Mouse (Mus musculus): Measurements from ENCODE around the gene Spindoc. TPM values are rescaled to one million over a fixed set of nuclear protein-coding genes. Genes with fewer than 3 reads are reported as not detected.
A peak's percentile ranks its signal among the peaks of the same experiment; 100 is the strongest.

Spindoc gene
- polyA plus RNA-seq, 1 experiment from 2014 or later: 44.0 TPM

- peak within 1 kb of the TSS; percentile 86 for H3K4me2 ChIP-seq (replicated peaks)
- H3K36me3 ChIP-seq: no peaks in the 10 kb centered on the region
- H3K27me3 ChIP-seq: no peaks in the 10 kb centered on the region
- peak within 1 kb of the TSS; percentile 98 for H3K9ac ChIP-seq (replicated peaks)
- no peaks in the 10 kb centered on the region for H3K9me3 ChIP-seq
- H3K4me1 ChIP-seq: peaks cover 36% of the 10 kb centered on the region
- 2% methylated on average over 60 of the region's 63 CpGs for WGBS
- peak within 1 kb of the TSS; percentile 89 for H3K27ac ChIP-seq (replicated peaks)
- peak within 1 kb of the TSS; percentile 93 for H3K4me3 ChIP-seq
- peak; percentile 92 for ATAC-seq (ENCODE audit: low FRiP score, low read depth)
Measured at GRCm38 (mm10) chr19:7341512-7342397, 41.0 kb downstream of the Spindoc start, which contains the start of gene Mark2. TSS of gene Mark2 (minus strand) at chr19:7341860.

GRCm38 (mm10) chr19:7340780-7341475 is 41.9 kb downstream of the Spindoc start:
- Histone ChIP-seq H3K36me3 (no peaks in the 10 kb centered on the region), H3K4me3 (peak overlapping the region; percentile 93), H3K9ac (replicated peaks) (peak overlapping the region; percentile 98), H3K4me2 (replicated peaks) (peak overlapping the region; percentile 86), H3K9me3 (no peaks in the 10 kb centered on the region), H3K27me3 (no peaks in the 10 kb centered on the region), H3K27ac (replicated peaks) (peak overlapping the region; percentile 89), H3K4me1 (peaks cover 37% of the 10 kb centered on the region)
- WGBS: 1% methylated on average over 36 of the region's 46 CpGs
- peak; percentile 82; the same call in 1 of the 2 replicates for ATAC-seq (ENCODE audit: low FRiP score, low read depth)

GRCm38 (mm10) chr19:7340371-7340779 is 42.4 kb downstream of the Spindoc start:
- H3K4me3 ChIP-seq: peak overlapping the region; percentile 93
- no peak for ATAC-seq (ENCODE audit: low FRiP score, low read depth)
- WGBS: 1% methylated on average over 15 of the region's 15 CpGs
- no peaks in the 10 kb centered on the region for H3K9me3 ChIP-seq
- H3K36me3 ChIP-seq: no peaks in the 10 kb centered on the region
- H3K4me2 ChIP-seq (replicated peaks): peak overlapping the region; percentile 86
- H3K9ac ChIP-seq (replicated peaks): peak overlapping the region; percentile 98
- H3K27me3 ChIP-seq: no peaks in the 10 kb centered on the region
- peak overlapping the region; percentile 89; the same call in 1 of the 2 replicates for H3K27ac ChIP-seq (replicated peaks)
- H3K4me1 ChIP-seq: peaks cover 37% of the 10 kb centered on the region

GRCm38 (mm10) chr19:7339867-7340266 is 42.9 kb downstream of the Spindoc start:
- WGBS: 47% methylated on average over 4 of the region's 4 CpGs
- H3K4me1 ChIP-seq: peaks cover 37% of the 10 kb centered on the region
- no peaks in the 10 kb centered on the region for H3K36me3 ChIP-seq
- no peaks in the 10 kb centered on the region for H3K27me3 ChIP-seq
- no peak overlapping the region for H3K27ac ChIP-seq (replicated peaks)
- no peak for ATAC-seq (ENCODE audit: low FRiP score, low read depth)
- peak overlapping the region; percentile 98 for H3K9ac ChIP-seq (replicated peaks)
- H3K4me2 ChIP-seq (replicated peaks): peak overlapping the region; percentile 86
- H3K4me3 ChIP-seq: peak overlapping the region; percentile 93
- H3K9me3 ChIP-seq: no peaks in the 10 kb centered on the region

- H3K9ac ChIP-seq (replicated peaks): peak overlapping the region; percentile 98; the same call in 1 of the 2 replicates
- peak overlapping the region; percentile 93; the same call in 1 of the 2 replicates for H3K4me3 ChIP-seq
- no peak for ATAC-seq (ENCODE audit: low FRiP score, low read depth)
- H3K4me2 ChIP-seq (replicated peaks): peak overlapping the region; percentile 86
- H3K9me3 ChIP-seq: no peaks in the 10 kb centered on the region
- WGBS: 64% methylated on average over 5 of the region's 5 CpGs
- H3K36me3 ChIP-seq: no peaks in the 10 kb centered on the region
- no peak overlapping the region for H3K27ac ChIP-seq (replicated peaks)
- H3K27me3 ChIP-seq: no peaks in the 10 kb centered on the region
- H3K4me1 ChIP-seq: peaks cover 37% of the 10 kb centered on the region
Measured at GRCm38 (mm10) chr19:7339026-7339425, 43.8 kb downstream of the Spindoc start.

GRCm38 (mm10) chr19:7337781-7338342 is 44.9 kb downstream of the Spindoc start:
- H3K36me3 ChIP-seq: no peaks in the 10 kb centered on the region
- H3K27ac ChIP-seq (replicated peaks): no peak overlapping the region
- H3K4me1 ChIP-seq: peaks cover 37% of the 10 kb centered on the region
- H3K4me2 ChIP-seq (replicated peaks): no peak overlapping the region
- ATAC-seq (ENCODE audit: low FRiP score, low read depth): no peak
- no peak overlapping the region for H3K4me3 ChIP-seq
- H3K9me3 ChIP-seq: no peaks in the 10 kb centered on the region
- H3K9ac ChIP-seq (replicated peaks): no peak overlapping the region
- no peaks in the 10 kb centered on the region for H3K27me3 ChIP-seq
- WGBS: 88% methylated on average over 2 of the region's 2 CpGs

GRCm38 (mm10) chr19:7335656-7336055 is 47.1 kb downstream of the Spindoc start:
- H3K4me1 ChIP-seq: peaks cover 32% of the 10 kb centered on the region
- no peaks in the 10 kb centered on the region for H3K27me3 ChIP-seq
- no peak overlapping the region for H3K4me2 ChIP-seq (replicated peaks)
- H3K9ac ChIP-seq (replicated peaks): no peak overlapping the region
- H3K4me3 ChIP-seq: no peak overlapping the region
- H3K9me3 ChIP-seq: no peaks in the 10 kb centered on the region
- H3K27ac ChIP-seq (replicated peaks): no peak overlapping the region
- ATAC-seq (ENCODE audit: low FRiP score, low read depth): no peak
- WGBS: 92% methylated on average over 4 of the region's 4 CpGs
- H3K36me3 ChIP-seq: peaks cover 5% of the 10 kb centered on the region; the same call in 1 of the 2 replicates

GRCm38 (mm10) chr19:7334049-7334448 is 48.7 kb downstream of the Spindoc start:
- 78% methylated on average over 2 of the region's 2 CpGs for WGBS
- no peak for ATAC-seq (ENCODE audit: low FRiP score, low read depth)
- H3K27me3 ChIP-seq: no peaks in the 10 kb centered on the region
- no peak overlapping the region for H3K4me3 ChIP-seq
- H3K4me1 ChIP-seq: peaks cover 16% of the 10 kb centered on the region
- peaks cover 5% of the 10 kb centered on the region; the same call in 1 of the 2 replicates for H3K36me3 ChIP-seq
- H3K9ac ChIP-seq (replicated peaks): no peak overlapping the region
- no peak overlapping the region for H3K4me2 ChIP-seq (replicated peaks)
- H3K9me3 ChIP-seq: 0 out of 2 replicates have a peak, but pooled peaks cover 3% of the 10 kb centered on the region
- no peak overlapping the region for H3K27ac ChIP-seq (replicated peaks)

GRCm38 (mm10) chr19:7321391-7321790 is 61.4 kb downstream of the Spindoc start:
- H3K27ac ChIP-seq (replicated peaks): no peak overlapping the region
- H3K27me3 ChIP-seq: no peaks in the 10 kb centered on the region
- H3K4me3 ChIP-seq: no peak overlapping the region
- no peak overlapping the region for H3K4me2 ChIP-seq (replicated peaks)
- no peaks in the 10 kb centered on the region for H3K4me1 ChIP-seq
- H3K9ac ChIP-seq (replicated peaks): no peak overlapping the region
- no peak for ATAC-seq (ENCODE audit: low FRiP score, low read depth)
- H3K36me3 ChIP-seq: 0 out of 2 replicates have a peak, but pooled peaks cover under 1% of the 10 kb centered on the region
- no peaks in the 10 kb centered on the region for H3K9me3 ChIP-seq
- WGBS: 91% methylated on average over 3 of the region's 3 CpGs

GRCm38 (mm10) chr19:7320181-7320580 is 62.6 kb downstream of the Spindoc start:
- WGBS: 78% methylated on average over 2 of the region's 2 CpGs
- Histone ChIP-seq H3K27me3 (no peaks in the 10 kb centered on the region), H3K9me3 (no peaks in the 10 kb centered on the region), H3K4me2 (replicated peaks) (no peak overlapping the region), H3K4me3 (no peak overlapping the region), H3K27ac (replicated peaks) (no peak overlapping the region), H3K36me3 (no peaks in the 10 kb centered on the region), H3K4me1 (peaks cover 6% of the 10 kb centered on the region; the same call in 1 of the 2 replicates), H3K9ac (replicated peaks) (no peak overlapping the region)
- ATAC-seq (ENCODE audit: low FRiP score, low read depth): no peak

- ATAC-seq (ENCODE audit: low FRiP score, low read depth): no peak
- Histone ChIP-seq H3K4me3 (no peak overlapping the region), H3K27me3 (no peaks in the 10 kb centered on the region), H3K36me3 (no peaks in the 10 kb centered on the region), H3K4me1 (peaks cover 8% of the 10 kb centered on the region; the same call in 1 of the 2 replicates), H3K4me2 (replicated peaks) (no peak overlapping the region), H3K9ac (replicated peaks) (no peak overlapping the region), H3K9me3 (no peaks in the 10 kb centered on the region), H3K27ac (replicated peaks) (no peak overlapping the region)
- WGBS: 86% methylated on average over 4 of the region's 4 CpGs
Measured at GRCm38 (mm10) chr19:7317716-7318115, 65.1 kb downstream of the Spindoc start.
